Mouse (Mus musculus) naive thymus-derived CD4-positive, alpha-beta T cell, adult 2 months (primary cell): ENCODE data around the gene Myo18a.

Experiments
- DNase-seq: peaks from one replicate; pipeline ENCODE4 v3.0.0-alpha.2; 2011; ENCODE audit warnings: low read depth

The Myo18a gene

GRCm38 (mm10) chr11:77900187-77900586, 137.1 kb downstream of the Myo18a start:
- no peak for DNase-seq

GRCm38 (mm10) chr11:77900696-77901095, 137.7 kb downstream of the Myo18a start:
- DNase-seq: no peak

GRCm38 (mm10) chr11:77901366-77901765, 138.3 kb downstream of the Myo18a start:
- DNase-seq: no peak

GRCm38 (mm10) chr11:77901775-77902355, 138.8 kb downstream of the Myo18a start:
- DNase-seq: no peak

GRCm38 (mm10) chr11:77903761-77904160, 140.7 kb downstream of the Myo18a start:
- DNase-seq: no peak

GRCm38 (mm10) chr11:77904707-77905106, 141.7 kb downstream of the Myo18a start:
- DNase-seq: no peak

GRCm38 (mm10) chr11:77906097-77906687, 143.1 kb downstream of the Myo18a start:
- DNase-seq: no peak

GRCm38 (mm10) chr11:77906747-77907174, 143.7 kb downstream of the Myo18a start:
- DNase-seq: no peak

- no peak for DNase-seq
Observed at GRCm38 (mm10) chr11:77908468-77908867, 145.4 kb downstream of the Myo18a start.

- DNase-seq: no peak
Observed at GRCm38 (mm10) chr11:77909376-77909775, 146.3 kb downstream of the Myo18a start.

GRCm38 (mm10) chr11:77909776-77910175, 146.7 kb downstream of the Myo18a start:
- DNase-seq: no peak

GRCm38 (mm10) chr11:77913505-77913904, 150.5 kb downstream of the Myo18a start:
- no peak for DNase-seq

GRCm38 (mm10) chr11:77914598-77915260, 151.7 kb downstream of the Myo18a start:
- no peak for DNase-seq
